Mouse (Mus musculus): ENCODE data around the gene Pate1.

Pate1 gene

GRCm38 (mm10) chr9:35687013-35687412 lies at the start of gene Pate1:
TSS of gene Pate1 (minus strand) at chr9:35687390.
- in situ Hi-C loops (cut with MseI, MboI), result no loop called here

GRCm38 (mm10) chr9:35707265-35707664 lies 20.1 kb upstream of the Pate1 start:
- in situ Hi-C loops (cut with MseI, MboI), result no loop called here

GRCm38 (mm10) chr9:35691924-35692323 lies 4.7 kb upstream of the Pate1 start:
- in situ Hi-C loops (cut with MseI, MboI), result no loop called here

- in situ Hi-C loops (cut with MseI, MboI), result no loop called here
Observed at GRCm38 (mm10) chr9:35673557-35673956, 13.6 kb downstream of the Pate1 start.

GRCm38 (mm10) chr9:35648102-35648501 lies 39.1 kb downstream of the Pate1 start, which contains the start of gene Pate3:
TSS of gene Pate3 (minus strand) at chr9:35648202.
- in situ Hi-C loops (cut with MseI, MboI), result no loop called here

All from mouse trophoblast stem cell (cell line).